Mouse (Mus musculus): ENCODE results near the gene Ccdc62. TPM values are rescaled to one million over a fixed set of nuclear protein-coding genes. Genes with fewer than 3 reads are reported as not detected.

Gene Ccdc62
- polyA plus RNA-seq, 1 experiment from 2014 or later: 6.6 TPM

DNA sequence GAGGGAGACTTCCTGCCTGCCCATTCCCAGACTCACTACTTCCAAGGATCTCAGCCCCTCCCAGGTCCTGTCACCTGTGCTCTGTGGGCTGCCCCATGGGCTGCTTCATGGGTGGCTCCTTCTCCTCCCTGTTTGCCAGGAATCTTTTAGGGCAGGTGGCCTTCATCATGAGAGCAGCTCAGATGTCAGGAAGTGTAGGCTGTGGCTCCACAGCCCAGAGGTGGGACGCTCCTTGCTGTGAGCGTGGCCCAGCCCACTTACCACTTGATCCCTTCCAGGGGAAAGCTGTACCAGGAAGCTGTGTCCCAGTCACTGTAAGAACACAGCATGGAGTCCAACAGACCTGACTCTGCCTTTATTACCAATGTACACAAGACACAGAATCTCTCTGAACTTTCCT, 56.4 kb downstream of the Ccdc62 start:
- Histone ChIP-seq H3K27me3 (ENCODE audit: insufficient read depth, poor library complexity, severe bottlenecking) (peaks cover 5% of the 10 kb centered on the region; the same call in 1 of the 2 replicates), H3K4me3 (no peak overlapping the region), H3K4me1 (replicated peaks) (peaks cover 66% of the 10 kb centered on the region), H3K27ac (no peak overlapping the region), H3K36me3 (no peaks in the 10 kb centered on the region), H3K9me3 (no peaks in the 10 kb centered on the region)
- 69% methylated on average over 2 of the region's 2 CpGs for WGBS
- DNase-seq (ENCODE audit: low spot score): no peak

DNA sequence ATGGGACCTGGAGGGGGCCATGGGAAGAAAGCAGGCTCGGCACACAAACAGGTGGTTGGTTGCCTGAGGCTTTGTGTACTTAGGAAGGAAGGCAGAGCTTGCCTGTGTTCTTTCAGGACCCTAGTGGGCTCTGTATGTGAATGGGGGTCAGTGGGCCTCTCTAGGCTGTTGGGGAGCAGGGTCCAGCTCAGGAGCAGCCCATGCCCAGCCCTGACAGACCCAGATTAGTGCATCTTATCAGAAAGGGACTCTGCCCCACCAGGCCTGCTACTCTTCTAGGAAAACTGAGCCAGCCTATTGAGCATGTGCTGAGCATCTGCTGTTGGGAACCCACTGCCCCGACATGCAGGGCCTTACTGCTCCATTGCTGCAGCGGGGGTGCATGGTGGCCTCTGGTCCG, 57.0 kb downstream of the Ccdc62 start:
- Histone ChIP-seq H3K4me1 (replicated peaks) (peaks cover 72% of the 10 kb centered on the region), H3K9me3 (no peaks in the 10 kb centered on the region), H3K27ac (peak overlapping the region; percentile 60), H3K4me3 (no peak overlapping the region), H3K36me3 (no peaks in the 10 kb centered on the region), H3K27me3 (ENCODE audit: insufficient read depth, poor library complexity, severe bottlenecking) (peaks cover 10% of the 10 kb centered on the region)
- WGBS: 85% methylated on average over 4 of the region's 4 CpGs
- no peak for DNase-seq (ENCODE audit: low spot score)

DNA sequence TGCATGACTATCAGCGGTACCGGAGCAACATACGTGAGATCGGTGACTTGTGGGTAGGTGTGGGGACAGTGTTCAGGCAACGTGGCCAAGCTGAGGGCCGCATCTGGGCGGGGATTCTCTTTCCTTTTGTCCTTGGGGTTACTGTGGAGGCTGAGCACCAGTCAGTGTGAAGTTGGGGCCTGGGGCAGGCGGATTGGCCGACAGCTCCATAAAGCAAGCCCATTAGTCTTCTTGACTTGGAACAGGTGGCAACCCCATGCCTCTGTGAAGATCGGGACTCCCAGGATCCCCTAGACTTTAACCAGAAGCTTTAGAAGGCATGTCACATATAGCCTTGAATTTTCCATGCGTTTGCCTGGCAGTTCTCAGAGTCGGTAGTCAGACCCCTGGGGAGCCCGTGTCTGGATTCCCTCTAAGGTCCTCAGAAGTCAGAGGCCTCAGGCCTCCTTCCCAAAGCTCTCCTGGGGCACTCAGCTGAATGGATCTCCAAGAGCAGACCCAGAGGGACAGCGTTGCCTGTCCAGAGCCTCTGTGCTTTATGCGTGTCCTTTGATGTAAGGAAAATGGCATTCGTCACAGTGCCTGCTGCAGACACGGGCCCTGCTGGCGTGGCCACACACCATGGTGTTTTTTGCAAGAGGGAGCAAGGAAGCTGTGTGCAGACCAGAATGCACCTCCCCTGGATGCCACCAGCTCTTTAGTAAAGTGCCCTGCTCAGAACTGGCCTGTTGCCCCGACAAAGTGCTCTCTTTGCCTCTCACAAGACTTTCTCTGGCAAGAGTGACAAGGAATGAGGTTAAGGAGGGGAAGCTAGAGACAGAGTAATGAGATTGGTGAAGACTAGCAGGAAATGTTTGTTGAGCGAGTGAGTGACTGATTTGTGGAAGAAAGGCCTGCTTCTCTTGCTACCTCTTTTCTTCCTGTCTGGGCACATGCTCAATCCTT, 59.7 kb downstream of the Ccdc62 start:
- Histone ChIP-seq H3K4me3 (peak overlapping the region; percentile 20; the same call in 1 of the 2 replicates), H3K4me1 (replicated peaks) (peaks cover 70% of the 10 kb centered on the region), H3K36me3 (no peaks in the 10 kb centered on the region), H3K9me3 (no peaks in the 10 kb centered on the region), H3K27me3 (ENCODE audit: insufficient read depth, poor library complexity, severe bottlenecking) (peaks cover 5% of the 10 kb centered on the region), H3K27ac (peak overlapping the region; percentile 69)
- 53% methylated on average over 20 of the region's 20 CpGs for WGBS
- peak; percentile 63 for DNase-seq (ENCODE audit: low spot score)

DNA sequence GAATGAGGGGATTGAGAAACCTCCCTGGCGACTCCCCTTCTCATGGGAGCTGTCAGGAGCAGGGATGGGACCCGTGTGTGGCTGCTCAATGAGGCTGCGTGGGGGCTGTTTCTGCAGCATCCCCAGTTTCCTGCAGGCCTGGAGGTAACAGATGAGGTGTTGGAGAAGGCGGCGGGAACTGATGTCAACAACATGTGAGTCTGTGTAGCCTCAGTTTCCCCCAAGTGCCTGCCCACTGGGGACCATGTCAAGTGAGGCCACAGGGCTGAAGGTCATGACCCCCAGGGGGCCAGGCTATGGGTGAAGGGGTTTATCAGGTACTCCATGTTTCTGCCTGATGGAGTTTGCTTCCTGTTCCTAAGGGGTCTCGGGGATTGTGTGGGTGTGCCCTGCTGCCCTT, 60.8 kb downstream of the Ccdc62 start:
- H3K36me3 ChIP-seq: 0 out of 2 replicates have a peak, but pooled peaks cover 7% of the 10 kb centered on the region
- H3K4me1 ChIP-seq (replicated peaks): peaks cover 73% of the 10 kb centered on the region
- H3K27me3 ChIP-seq (ENCODE audit: insufficient read depth, poor library complexity, severe bottlenecking): peaks cover 5% of the 10 kb centered on the region
- DNase-seq (ENCODE audit: low spot score): no peak
- H3K27ac ChIP-seq: no peak overlapping the region
- H3K4me3 ChIP-seq: no peak overlapping the region
- H3K9me3 ChIP-seq: no peaks in the 10 kb centered on the region
- WGBS: 88% methylated on average over 6 of the region's 6 CpGs

DNA sequence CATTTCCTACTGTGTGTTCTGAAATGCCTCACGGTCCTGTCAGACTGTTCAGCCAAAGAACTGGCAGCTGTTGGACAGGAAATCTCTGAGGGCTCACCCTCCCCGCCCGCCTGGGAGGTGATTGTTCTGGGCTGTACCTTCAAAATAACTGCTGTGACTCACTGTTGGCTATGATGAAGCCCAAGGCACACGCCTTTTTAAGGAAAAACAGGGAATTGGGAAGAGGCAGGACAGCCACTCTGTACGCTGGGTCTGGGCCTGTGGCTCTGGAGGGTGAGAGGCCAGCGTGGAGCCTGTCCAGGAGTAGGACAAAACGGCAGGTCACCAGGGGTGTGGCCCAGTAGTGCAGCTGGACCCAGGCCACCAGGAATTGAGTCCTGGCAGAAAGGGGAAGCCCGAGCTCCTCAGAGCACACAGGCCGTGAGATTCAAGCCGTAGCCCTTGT, 61.7 kb downstream of the Ccdc62 start:
- H3K27ac ChIP-seq: 0 out of 2 replicates have a peak overlapping the region, but pooled peaks have one; percentile 36
- peaks cover 73% of the 10 kb centered on the region for H3K4me1 ChIP-seq (replicated peaks)
- no peaks in the 10 kb centered on the region for H3K9me3 ChIP-seq
- no peak overlapping the region for H3K4me3 ChIP-seq
- peaks cover 14% of the 10 kb centered on the region; the same call in 1 of the 2 replicates for H3K36me3 ChIP-seq
- DNase-seq (ENCODE audit: low spot score): no peak
- 85% methylated on average over 10 of the region's 10 CpGs for WGBS
- H3K27me3 ChIP-seq (ENCODE audit: insufficient read depth, poor library complexity, severe bottlenecking): peaks cover 5% of the 10 kb centered on the region

DNA sequence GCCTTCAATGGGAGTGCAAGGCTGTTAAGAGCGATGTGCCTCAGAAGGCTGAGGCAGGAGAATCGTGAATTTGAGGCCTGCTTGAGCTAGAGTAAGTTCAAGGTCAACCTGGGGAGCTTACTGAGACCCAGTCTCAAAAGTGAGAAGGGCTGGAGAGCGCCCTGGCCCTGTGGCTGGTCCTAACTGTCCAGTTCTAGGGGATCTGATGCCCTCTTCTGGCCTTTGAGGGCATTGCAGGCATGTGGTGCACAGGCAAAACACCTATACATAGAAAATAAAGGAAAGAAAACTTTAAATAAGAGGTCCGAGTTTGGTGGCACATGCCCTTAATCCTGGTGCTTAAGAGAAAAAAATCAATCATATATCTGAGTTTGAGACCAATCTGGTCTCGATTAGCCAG, 62.3 kb downstream of the Ccdc62 start:
- H3K9me3 ChIP-seq: no peaks in the 10 kb centered on the region
- H3K4me1 ChIP-seq (replicated peaks): peaks cover 72% of the 10 kb centered on the region

DNA sequence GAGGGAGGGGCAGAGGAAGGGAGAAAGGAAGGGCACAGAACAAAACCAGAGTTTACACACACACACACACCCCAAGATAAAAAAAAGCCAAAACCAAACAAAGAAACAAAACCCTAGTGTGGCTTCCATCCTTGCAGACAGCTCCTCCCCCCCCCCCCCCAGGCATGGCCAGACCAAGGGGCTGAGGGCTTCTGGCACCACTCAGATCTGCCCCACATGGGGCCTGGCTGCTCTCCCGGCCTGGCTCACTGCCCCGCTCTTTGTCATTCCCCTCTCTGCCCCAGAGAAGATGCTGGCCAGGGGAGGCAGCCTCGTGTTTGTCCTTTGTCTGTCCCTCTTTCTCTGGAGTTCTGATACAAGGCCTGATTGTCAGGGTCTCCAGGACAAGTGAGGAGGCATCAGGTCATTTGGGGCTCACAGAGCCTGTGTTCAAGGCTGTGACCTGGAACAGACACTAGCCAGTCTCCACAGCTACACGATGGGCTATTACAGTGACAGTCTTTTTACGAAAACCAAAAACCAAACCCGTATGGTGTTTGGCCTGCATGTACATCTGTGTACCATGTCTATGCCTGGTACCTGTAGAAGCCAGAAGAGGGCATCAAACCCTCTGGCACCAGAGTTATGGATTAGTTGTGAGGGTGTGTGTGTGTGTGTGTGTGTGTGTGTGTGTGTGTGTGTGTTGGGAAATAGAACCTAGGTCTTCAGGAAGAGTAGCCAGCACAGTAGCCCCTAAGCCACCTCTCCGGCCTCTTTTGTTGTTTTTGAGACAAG, 63.0 kb downstream of the Ccdc62 start:
- no peak overlapping the region for H3K4me3 ChIP-seq
- H3K27me3 ChIP-seq (ENCODE audit: insufficient read depth, poor library complexity, severe bottlenecking): peaks cover 5% of the 10 kb centered on the region; the same call in 1 of the 2 replicates
- peaks cover 21% of the 10 kb centered on the region for H3K36me3 ChIP-seq
- no peaks in the 10 kb centered on the region for H3K9me3 ChIP-seq
- H3K27ac ChIP-seq: peak overlapping the region; percentile 8
- H3K4me1 ChIP-seq (replicated peaks): peaks cover 67% of the 10 kb centered on the region
- DNase-seq (ENCODE audit: low spot score): no peak
- WGBS: 64% methylated on average over 7 of the region's 7 CpGs

More for the DNA sequence above, 62.3 kb downstream of the Ccdc62 start:
- 30% methylated on average over 5 of the region's 5 CpGs for WGBS
- Histone ChIP-seq H3K4me3 (no peak overlapping the region), H3K27me3 (ENCODE audit: insufficient read depth, poor library complexity, severe bottlenecking) (peaks cover 5% of the 10 kb centered on the region; the same call in 1 of the 2 replicates), H3K36me3 (peaks cover 20% of the 10 kb centered on the region), H3K27ac (no peak overlapping the region)
- peak; percentile 87 for DNase-seq (ENCODE audit: low spot score)

DNA sequence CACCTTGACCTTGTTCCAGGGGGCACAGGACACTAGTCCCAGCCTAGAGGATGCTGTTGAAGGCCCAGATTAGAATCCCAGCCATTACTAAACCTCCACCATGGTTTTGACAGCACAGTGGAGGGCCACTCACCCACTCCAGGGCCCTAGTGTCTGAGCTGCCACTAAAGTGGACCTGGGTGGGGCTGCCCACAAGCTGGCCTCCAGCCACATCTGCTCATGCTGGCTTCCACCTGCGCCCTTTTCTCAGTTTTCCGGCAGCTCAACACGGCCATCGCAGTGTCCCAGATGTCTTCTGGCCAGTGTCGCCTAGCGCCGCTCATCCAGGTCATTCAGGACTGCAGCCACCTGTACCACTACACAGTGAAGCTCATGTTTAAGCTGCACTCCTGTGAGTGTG, 64.0 kb downstream of the Ccdc62 start:
- WGBS: 96% methylated on average over 7 of the region's 7 CpGs
- Histone ChIP-seq H3K4me1 (replicated peaks) (peaks cover 61% of the 10 kb centered on the region), H3K9me3 (no peaks in the 10 kb centered on the region), H3K27ac (no peak overlapping the region), H3K4me3 (no peak overlapping the region), H3K27me3 (ENCODE audit: insufficient read depth, poor library complexity, severe bottlenecking) (peaks cover 5% of the 10 kb centered on the region; the same call in 1 of the 2 replicates), H3K36me3 (peaks cover 31% of the 10 kb centered on the region)
- no peak for DNase-seq (ENCODE audit: low spot score)

DNA sequence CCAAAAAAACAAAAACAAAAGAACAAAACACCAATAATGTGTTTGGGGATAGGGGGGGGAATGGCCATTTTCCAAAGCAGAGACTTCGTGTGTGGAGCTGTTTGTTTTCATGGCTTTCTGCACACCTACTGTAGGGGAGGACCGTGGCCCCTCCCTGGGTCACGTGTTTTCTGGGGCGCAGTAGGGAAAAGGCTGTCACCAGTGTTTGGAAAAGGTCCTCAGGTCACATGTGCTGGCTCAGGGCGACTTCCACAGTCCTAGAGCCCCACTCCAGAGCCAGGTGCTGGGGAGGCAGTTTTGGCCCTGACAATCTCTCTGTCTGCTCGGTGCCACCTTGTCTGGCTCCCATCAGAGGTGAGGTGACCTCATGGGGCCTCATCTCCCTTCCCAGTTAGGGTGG, 64.9 kb downstream of the Ccdc62 start:
- Histone ChIP-seq H3K9me3 (no peaks in the 10 kb centered on the region), H3K4me1 (replicated peaks) (peaks cover 52% of the 10 kb centered on the region), H3K27me3 (ENCODE audit: insufficient read depth, poor library complexity, severe bottlenecking) (peaks cover 5% of the 10 kb centered on the region; the same call in 1 of the 2 replicates), H3K36me3 (peaks cover 39% of the 10 kb centered on the region), H3K27ac (0 out of 2 replicates have a peak overlapping the region, but pooled peaks have one; percentile 25), H3K4me3 (no peak overlapping the region)
- WGBS: 80% methylated on average over 6 of the region's 6 CpGs
- DNase-seq (ENCODE audit: low spot score): no peak

DNA sequence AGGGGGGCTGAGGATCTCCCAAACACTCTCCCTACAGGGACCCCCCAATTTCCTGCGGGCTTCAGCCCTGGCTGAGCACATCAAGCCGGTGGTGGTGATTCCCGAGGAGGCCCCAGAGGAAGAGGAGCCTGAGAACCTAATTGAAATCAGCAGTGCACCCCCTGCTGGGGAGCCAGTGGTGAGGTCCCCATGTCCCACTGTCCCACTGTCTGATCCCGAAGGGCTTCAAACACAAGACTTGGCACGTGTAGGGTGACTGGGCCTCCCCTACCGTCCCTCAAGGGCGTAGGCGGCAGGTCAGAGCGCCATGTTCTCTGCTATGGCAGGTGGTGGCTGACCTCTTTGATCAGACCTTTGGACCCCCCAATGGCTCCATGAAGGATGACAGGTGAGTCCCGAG, 65.7 kb downstream of the Ccdc62 start:
- H3K9me3 ChIP-seq: no peaks in the 10 kb centered on the region
- H3K4me1 ChIP-seq (replicated peaks): peaks cover 48% of the 10 kb centered on the region
- peaks cover 39% of the 10 kb centered on the region for H3K36me3 ChIP-seq
- no peak for DNase-seq (ENCODE audit: low spot score)
- H3K27me3 ChIP-seq (ENCODE audit: insufficient read depth, poor library complexity, severe bottlenecking): peaks cover 5% of the 10 kb centered on the region; the same call in 1 of the 2 replicates
- no peak overlapping the region for H3K4me3 ChIP-seq
- no peak overlapping the region for H3K27ac ChIP-seq
- WGBS: 85% methylated on average over 10 of the region's 10 CpGs

DNA sequence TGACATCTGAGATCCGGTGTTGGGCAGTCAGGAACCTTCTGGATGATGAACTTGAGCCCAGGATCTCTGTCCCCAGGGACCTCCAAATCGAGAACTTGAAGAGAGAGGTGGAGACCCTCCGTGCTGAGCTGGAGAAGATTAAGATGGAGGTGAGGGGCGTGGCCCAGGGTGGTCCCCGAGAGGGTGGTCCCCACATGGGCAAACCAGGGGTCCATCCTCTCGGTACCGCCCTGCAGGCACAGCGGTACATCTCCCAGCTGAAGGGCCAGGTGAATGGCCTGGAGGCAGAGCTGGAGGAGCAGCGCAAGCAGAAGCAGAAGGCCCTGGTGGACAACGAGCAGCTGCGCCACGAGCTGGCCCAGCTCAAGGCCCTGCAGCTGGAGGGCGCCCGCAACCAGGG, 66.2 kb downstream of the Ccdc62 start:
- no peak for DNase-seq (ENCODE audit: low spot score)
- peaks cover 41% of the 10 kb centered on the region for H3K36me3 ChIP-seq
- H3K27ac ChIP-seq: peak overlapping the region; percentile 54; the same call in 1 of the 2 replicates
- peaks cover 5% of the 10 kb centered on the region; the same call in 1 of the 2 replicates for H3K27me3 ChIP-seq (ENCODE audit: insufficient read depth, poor library complexity, severe bottlenecking)
- peaks cover 47% of the 10 kb centered on the region for H3K4me1 ChIP-seq (replicated peaks)
- H3K9me3 ChIP-seq: no peaks in the 10 kb centered on the region
- WGBS: 90% methylated on average over 14 of the region's 14 CpGs
- no peak overlapping the region for H3K4me3 ChIP-seq

DNA sequence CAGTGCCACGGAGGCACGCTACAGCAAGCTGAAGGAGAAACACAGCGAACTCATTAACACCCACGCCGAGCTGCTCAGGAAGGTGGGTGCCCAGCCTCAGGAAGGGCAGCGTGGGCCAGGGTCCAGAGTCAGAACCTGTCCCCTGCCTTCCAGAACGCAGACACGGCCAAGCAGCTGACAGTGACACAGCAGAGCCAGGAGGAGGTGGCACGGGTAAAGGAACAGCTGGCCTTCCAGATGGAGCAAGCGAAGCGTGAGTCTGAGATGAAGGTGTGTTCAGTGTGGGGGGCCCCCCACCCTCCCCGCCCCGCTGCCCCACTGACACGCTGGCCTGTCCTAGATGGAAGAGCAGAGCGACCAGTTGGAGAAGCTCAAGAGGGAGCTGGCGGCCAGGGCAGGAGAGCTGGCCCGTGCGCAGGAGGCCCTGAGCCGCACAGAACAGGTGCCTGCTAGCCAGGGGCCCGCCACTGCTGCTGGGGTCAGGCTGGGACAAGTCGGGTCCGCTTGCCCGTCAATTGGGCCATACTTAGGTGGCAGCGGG, 66.8 kb downstream of the Ccdc62 start:
- DNase-seq (ENCODE audit: low spot score): no peak
- WGBS: 89% methylated on average over 24 of the region's 24 CpGs
- H3K4me1 ChIP-seq (replicated peaks): peaks cover 44% of the 10 kb centered on the region
- H3K27ac ChIP-seq: peak overlapping the region; percentile 54; the same call in 1 of the 2 replicates
- H3K36me3 ChIP-seq: peaks cover 44% of the 10 kb centered on the region
- no peak overlapping the region for H3K4me3 ChIP-seq
- no peaks in the 10 kb centered on the region for H3K9me3 ChIP-seq
- H3K27me3 ChIP-seq (ENCODE audit: insufficient read depth, poor library complexity, severe bottlenecking): peaks cover 2% of the 10 kb centered on the region; the same call in 1 of the 2 replicates

Measured in hindbrain, embryonic 10.5 days (tissue).